Mouse (Mus musculus) limb, embryonic 11.5 days (tissue): Measurements from ENCODE around the gene Atxn7. TPM values are rescaled to one million over a fixed set of nuclear protein-coding genes. Genes with fewer than 3 reads are reported as not detected.

Source experiments
- ATAC-seq: fragments of 200-750 bp; cut with Nextera tagmentation; 2 replicates; pipeline ENCODE4 v1.8.0; 2017; ENCODE audit warnings: low read depth; ENCODE audit not compliant: insufficient number of reproducible peaks, low FRiP score, low TSS enrichment
- DNase-seq: peaks from one replicate; pipeline ENCODE4 v3.0.0-alpha.2; 2015; ENCODE audit warnings: low spot score
- H3K27ac ChIP-seq: fragments of 300-500 bp; sonication (generic); replicated peaks from 2 replicates; pipeline ENCODE4 v1.5.1; 2014; ENCODE audit warnings: low read depth, mild to moderate bottlenecking, low read length
- H3K27me3 ChIP-seq: fragments of 300-500 bp; sonication (generic); 2 replicates; pipeline ENCODE4 v1.6.1; 2014; ENCODE audit warnings: mild to moderate bottlenecking, low read length, mixed read lengths; ENCODE audit not compliant: control insufficient read depth, insufficient read depth
- H3K36me3 ChIP-seq: fragments of 300-500 bp; sonication (generic); 2 replicates; pipeline ENCODE4 v1.6.1; 2014; ENCODE audit warnings: mild to moderate bottlenecking, low read length, moderate library complexity, mixed read lengths; ENCODE audit not compliant: control insufficient read depth, insufficient read depth
- H3K4me1 ChIP-seq: fragments of 300-500 bp; sonication (generic); 2 replicates; pipeline ENCODE4 v1.6.1; 2014; ENCODE audit warnings: low read length, mixed read lengths; ENCODE audit not compliant: control insufficient read depth, insufficient read depth
- H3K4me2 ChIP-seq: fragments of 300-500 bp; sonication (generic); 2 replicates; pipeline ENCODE4 v1.6.1; 2014; ENCODE audit warnings: low read depth, mild to moderate bottlenecking, moderate library complexity; ENCODE audit not compliant: severe bottlenecking
- H3K4me3 ChIP-seq: fragments of 300-500 bp; sonication (generic); 2 replicates; pipeline ENCODE4 v1.5.1; 2014; ENCODE audit warnings: low read depth, low read length
- H3K9ac ChIP-seq: fragments of 300-500 bp; sonication (generic); 2 replicates; pipeline ENCODE4 v1.6.1; 2014; ENCODE audit warnings: mild to moderate bottlenecking, low read length
- H3K9me3 ChIP-seq: fragments of 300-500 bp; sonication (generic); 2 replicates; pipeline ENCODE4 v1.6.1; 2016; ENCODE audit warnings: low read length; ENCODE audit not compliant: control insufficient read depth
- WGBS: fragments of 180-500 bp; shearing (Covaris S2); extraction: QIAGEN DNeasy Blood & Tissue Kit; methylation state at CpG from one replicate; pipeline ENCODE4 v1.1.7; 2014; 5-methylcytosine and 5-hydroxymethylcytosine counted together
- polyA plus RNA-seq: library from polyadenylated mRNA; unstranded; fragments of >200 nt; fragmentation: Nextera tagmentation; extraction: Ambion mirVana; gene quantifications from 2 replicates; pipeline ENCODE4 v1.2.1, GENCODE M21; 2014

Gene Atxn7
- polyA plus RNA-seq, 1 experiment from 2014 or later: 4.6 TPM

DNA sequence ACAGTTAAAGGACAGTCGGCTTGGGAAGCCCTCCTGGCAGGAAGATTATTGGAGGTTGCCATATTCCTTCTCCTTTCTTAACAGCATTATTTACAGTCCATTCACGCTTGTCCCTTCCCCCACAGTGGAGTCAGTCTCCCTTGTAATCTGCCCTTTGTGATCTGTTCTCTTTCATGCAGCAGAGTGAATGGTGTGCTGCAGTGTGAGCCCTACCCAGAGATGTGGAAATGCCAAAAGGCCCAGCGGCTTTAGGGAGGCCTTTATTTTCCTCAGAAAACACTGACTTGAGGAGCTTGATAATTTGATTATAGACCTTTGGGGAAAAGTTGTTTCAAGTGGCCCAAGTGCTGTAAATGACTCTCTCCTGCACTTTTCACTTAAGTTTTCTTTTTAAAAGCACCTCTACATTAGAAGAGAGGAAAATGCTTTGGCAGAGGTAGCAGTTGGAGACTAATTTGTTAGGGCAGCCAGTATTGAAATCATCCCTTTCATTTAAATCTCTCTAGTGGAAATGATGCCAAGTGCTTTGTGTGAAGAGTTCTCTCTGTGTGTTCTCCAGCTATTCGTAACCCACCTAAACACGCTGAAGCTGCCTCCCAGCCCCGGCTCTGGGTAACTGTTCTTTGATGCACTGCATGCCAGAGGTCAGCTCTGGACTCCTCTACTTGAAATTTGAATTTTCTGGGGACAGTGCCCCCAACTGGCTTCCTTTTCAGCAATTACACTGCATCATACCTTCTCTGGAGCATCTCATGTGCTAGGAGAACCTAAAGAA, 109.5 kb downstream of the Atxn7 start:
- DNase-seq: no peak
- no peak for ATAC-seq
- Histone ChIP-seq H3K4me1 (no peaks in the 10 kb centered on the region; the same call in 1 of the 2 replicates), H3K9ac (no peak overlapping the region), H3K9me3 (no peaks in the 10 kb centered on the region), H3K4me2 (no peak overlapping the region), H3K4me3 (no peak overlapping the region), H3K27me3 (no peaks in the 10 kb centered on the region), H3K36me3 (no peaks in the 10 kb centered on the region), H3K27ac (no peak overlapping the region)
- WGBS: 42% methylated on average over 6 of the region's 6 CpGs

DNA sequence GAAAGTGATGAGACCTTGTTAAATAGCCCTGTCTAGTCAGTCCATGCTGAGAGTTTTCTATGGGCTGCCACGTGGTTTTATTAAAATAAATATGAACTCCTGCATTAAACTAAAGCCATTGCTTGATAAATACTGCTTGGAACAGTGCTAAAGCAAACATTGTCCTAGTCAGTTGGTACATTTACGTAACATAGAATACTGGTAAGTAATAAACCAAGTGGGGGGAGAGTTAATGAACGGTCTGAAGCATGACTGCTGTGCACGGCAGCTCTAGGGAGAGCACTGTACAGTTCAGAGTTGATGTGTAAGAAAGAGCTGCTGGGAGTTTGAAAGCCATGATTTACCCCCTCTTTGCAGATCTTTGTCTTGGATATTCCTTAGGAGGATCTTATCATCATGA, 110.2 kb downstream of the Atxn7 start:
- no peak overlapping the region for H3K4me3 ChIP-seq
- H3K27me3 ChIP-seq: no peaks in the 10 kb centered on the region
- no peak overlapping the region for H3K9ac ChIP-seq
- H3K9me3 ChIP-seq: no peaks in the 10 kb centered on the region
- H3K36me3 ChIP-seq: no peaks in the 10 kb centered on the region
- no peak overlapping the region for H3K27ac ChIP-seq
- H3K4me2 ChIP-seq: no peak overlapping the region
- ATAC-seq (no peak), DNase-seq (no peak)
- H3K4me1 ChIP-seq: no peaks in the 10 kb centered on the region; the same call in 1 of the 2 replicates
- 78% methylated on average over 4 of the region's 4 CpGs for WGBS

DNA sequence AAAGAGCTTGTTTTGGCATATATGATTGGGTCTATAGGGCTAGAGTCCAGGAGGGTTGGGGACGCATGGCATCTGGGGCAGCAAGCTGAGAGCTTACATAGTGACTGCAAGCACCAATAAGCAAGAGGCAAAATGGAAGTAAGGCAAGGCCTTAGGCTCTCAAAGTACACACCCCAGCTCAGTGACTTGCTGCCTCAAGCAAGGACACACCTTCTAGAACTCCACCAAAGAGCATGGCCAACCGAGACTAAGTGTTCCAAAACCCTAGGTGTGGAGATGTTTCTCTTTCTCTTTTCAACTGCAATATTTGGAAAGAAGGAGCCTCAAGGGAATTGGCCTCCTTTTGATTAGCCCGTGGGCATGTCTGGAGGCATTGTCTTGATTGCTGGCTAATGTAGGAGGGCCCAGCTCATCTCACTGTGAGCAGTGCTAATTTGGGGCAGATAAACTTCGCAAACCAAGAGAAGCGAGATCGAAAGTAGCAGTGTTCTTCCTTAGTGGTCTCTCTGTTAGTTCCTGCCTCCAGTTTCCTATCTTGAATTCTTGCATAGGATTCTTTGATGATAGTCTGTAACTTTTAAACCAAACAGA, 119.5 kb downstream of the Atxn7 start:
- H3K9me3 ChIP-seq: no peaks in the 10 kb centered on the region
- no peak overlapping the region for H3K4me3 ChIP-seq
- H3K27me3 ChIP-seq: no peaks in the 10 kb centered on the region
- no peak overlapping the region for H3K27ac ChIP-seq
- no peak overlapping the region for H3K9ac ChIP-seq
- ATAC-seq (no peak), DNase-seq (no peak)
- WGBS: 90% methylated on average over 6 of the region's 6 CpGs
- H3K36me3 ChIP-seq: no peaks in the 10 kb centered on the region
- H3K4me1 ChIP-seq: no peaks in the 10 kb centered on the region
- no peak overlapping the region for H3K4me2 ChIP-seq

GRCm38 (mm10) chr14:14083811-14084210, 122.6 kb downstream of the Atxn7 start:
- Histone ChIP-seq H3K9me3 (no peaks in the 10 kb centered on the region), H3K4me3 (no peak overlapping the region), H3K36me3 (no peaks in the 10 kb centered on the region), H3K4me1 (no peaks in the 10 kb centered on the region), H3K9ac (no peak overlapping the region), H3K27me3 (no peaks in the 10 kb centered on the region), H3K27ac (no peak overlapping the region), H3K4me2 (no peak overlapping the region)
- DNase-seq (no peak), ATAC-seq (no peak)
- 93% methylated on average over 8 of the region's 8 CpGs for WGBS

DNA sequence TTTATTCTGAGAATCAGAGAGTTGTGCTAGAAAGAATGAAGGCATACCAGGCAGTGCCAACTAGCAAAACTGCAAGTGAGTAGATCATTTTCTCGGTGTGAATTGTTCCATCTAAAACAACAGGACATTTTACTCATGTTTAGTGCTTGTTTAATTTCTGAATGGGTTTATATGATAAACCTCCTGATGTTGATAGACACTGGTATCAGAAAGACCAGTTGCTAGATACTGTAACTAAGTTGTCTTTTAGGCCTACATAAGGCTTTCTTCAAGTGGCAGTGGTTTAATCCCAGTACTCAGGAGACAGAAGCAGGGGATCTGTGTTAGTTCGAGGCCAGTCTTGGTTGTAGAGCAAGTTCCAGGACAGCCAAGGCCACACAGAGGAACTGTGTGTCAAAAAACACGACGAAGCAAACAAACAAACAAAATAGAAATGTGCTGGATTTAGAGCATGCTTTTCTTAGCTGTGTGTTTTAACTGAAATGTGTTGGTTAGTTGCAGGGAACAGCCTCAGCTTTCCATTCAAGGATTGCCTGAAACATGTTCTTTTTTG, 125.5 kb downstream of the Atxn7 start:
- Histone ChIP-seq H3K27me3 (no peaks in the 10 kb centered on the region), H3K27ac (no peak overlapping the region), H3K4me3 (no peak overlapping the region), H3K36me3 (no peaks in the 10 kb centered on the region), H3K4me1 (no peaks in the 10 kb centered on the region), H3K4me2 (no peak overlapping the region), H3K9ac (no peak overlapping the region), H3K9me3 (no peaks in the 10 kb centered on the region)
- ATAC-seq (no peak), DNase-seq (no peak)
- WGBS: 90% methylated on average over 4 of the region's 4 CpGs

GRCm38 (mm10) chr14:14087348-14087747, 126.1 kb downstream of the Atxn7 start:
- ATAC-seq (no peak), DNase-seq (no peak)
- Histone ChIP-seq H3K9me3 (no peaks in the 10 kb centered on the region), H3K27me3 (no peaks in the 10 kb centered on the region), H3K4me1 (no peaks in the 10 kb centered on the region), H3K27ac (no peak overlapping the region), H3K4me3 (no peak overlapping the region), H3K4me2 (no peak overlapping the region), H3K9ac (no peak overlapping the region), H3K36me3 (peaks cover under 1% of the 10 kb centered on the region; the same call in 1 of the 2 replicates)
- WGBS: 88% methylated on average over 6 of the region's 6 CpGs

GRCm38 (mm10) chr14:14088016-14088791, 127.0 kb downstream of the Atxn7 start:
- 91% methylated on average over 9 of the region's 9 CpGs for WGBS
- H3K4me1 ChIP-seq: no peaks in the 10 kb centered on the region
- H3K9ac ChIP-seq: no peak overlapping the region
- H3K36me3 ChIP-seq: peaks cover 2% of the 10 kb centered on the region; the same call in 1 of the 2 replicates
- H3K27ac ChIP-seq: no peak overlapping the region
- H3K4me3 ChIP-seq: no peak overlapping the region
- no peak overlapping the region for H3K4me2 ChIP-seq
- H3K9me3 ChIP-seq: no peaks in the 10 kb centered on the region
- DNase-seq (no peak), ATAC-seq (no peak)
- no peaks in the 10 kb centered on the region for H3K27me3 ChIP-seq

- H3K36me3 ChIP-seq: peaks cover 4% of the 10 kb centered on the region; the same call in 1 of the 2 replicates
- no peak overlapping the region for H3K4me2 ChIP-seq
- H3K4me1 ChIP-seq: no peaks in the 10 kb centered on the region
- 92% methylated on average over 6 of the region's 6 CpGs for WGBS
- H3K9me3 ChIP-seq: no peaks in the 10 kb centered on the region
- no peak for DNase-seq
- no peak overlapping the region for H3K9ac ChIP-seq
- no peak overlapping the region for H3K27ac ChIP-seq
- no peak overlapping the region for H3K4me3 ChIP-seq
- H3K27me3 ChIP-seq: no peaks in the 10 kb centered on the region
- no peak for ATAC-seq
Observed at GRCm38 (mm10) chr14:14090571-14090970, 129.3 kb downstream of the Atxn7 start.
